Mouse (Mus musculus): ENCODE data around the gene Mbnl1. TPM values are rescaled to one million over a fixed set of nuclear protein-coding genes. Genes with fewer than 3 reads are reported as not detected.

The Mbnl1 gene
- polyA plus RNA-seq, 1 experiment from 2014 or later: 76.3 TPM

- peak overlapping the region; percentile 95 for H3K9ac ChIP-seq (replicated peaks; ENCODE audit: low read depth, low read length)
- under 1% methylated on average over 63 of the region's 96 CpGs for WGBS
- peak overlapping the region; percentile 91 for H3K27ac ChIP-seq (ENCODE audit: low read depth, low read length)
- peak overlapping the region; percentile 75 for H3K4me2 ChIP-seq (ENCODE audit: low read depth, low read length)
- no peaks in the 10 kb centered on the region for H3K36me3 ChIP-seq (ENCODE audit: control insufficient read depth, insufficient read depth, low read length)
- H3K4me3 ChIP-seq (ENCODE audit: low read depth, low read length): peak overlapping the region; percentile 93
- H3K9me3 ChIP-seq (ENCODE audit: control insufficient read depth, low read length): no peaks in the 10 kb centered on the region
- H3K27me3 ChIP-seq (ENCODE audit: control insufficient read depth, insufficient read depth, low read length): no peaks in the 10 kb centered on the region
- ATAC-seq (ENCODE audit: low read depth): peak; percentile 93
- H3K4me1 ChIP-seq (ENCODE audit: control insufficient read depth, insufficient read depth, low read length): peaks cover 31% of the 10 kb centered on the region
Observed at GRCm38 (mm10) chr3:60500571-60501527, 28.2 kb downstream of the Mbnl1 start.

GRCm38 (mm10) chr3:60501561-60502151 is 29.0 kb downstream of the Mbnl1 start:
- H3K36me3 ChIP-seq (ENCODE audit: control insufficient read depth, insufficient read depth, low read length): no peaks in the 10 kb centered on the region
- no peaks in the 10 kb centered on the region for H3K9me3 ChIP-seq (ENCODE audit: control insufficient read depth, low read length)
- peak overlapping the region; percentile 91 for H3K27ac ChIP-seq (ENCODE audit: low read depth, low read length)
- under 1% methylated on average over 29 of the region's 29 CpGs for WGBS
- H3K4me1 ChIP-seq (ENCODE audit: control insufficient read depth, insufficient read depth, low read length): peaks cover 31% of the 10 kb centered on the region
- no peaks in the 10 kb centered on the region for H3K27me3 ChIP-seq (ENCODE audit: control insufficient read depth, insufficient read depth, low read length)
- peak overlapping the region; percentile 95 for H3K9ac ChIP-seq (replicated peaks; ENCODE audit: low read depth, low read length)
- H3K4me3 ChIP-seq (ENCODE audit: low read depth, low read length): peak overlapping the region; percentile 93
- ATAC-seq (ENCODE audit: low read depth): peak; percentile 85
- H3K4me2 ChIP-seq (ENCODE audit: low read depth, low read length): peak overlapping the region; percentile 75

GRCm38 (mm10) chr3:60502155-60502987 is 29.7 kb downstream of the Mbnl1 start:
- Histone ChIP-seq H3K27me3 (ENCODE audit: control insufficient read depth, insufficient read depth, low read length) (no peaks in the 10 kb centered on the region), H3K4me3 (ENCODE audit: low read depth, low read length) (peak overlapping the region; percentile 93), H3K9ac (replicated peaks; ENCODE audit: low read depth, low read length) (peak overlapping the region; percentile 95; the same call in 1 of the 2 replicates), H3K4me1 (ENCODE audit: control insufficient read depth, insufficient read depth, low read length) (peaks cover 31% of the 10 kb centered on the region), H3K4me2 (ENCODE audit: low read depth, low read length) (peak overlapping the region; percentile 75), H3K9me3 (ENCODE audit: control insufficient read depth, low read length) (no peaks in the 10 kb centered on the region), H3K27ac (ENCODE audit: low read depth, low read length) (no peak overlapping the region; the same call in 1 of the 2 replicates), H3K36me3 (ENCODE audit: control insufficient read depth, insufficient read depth, low read length) (no peaks in the 10 kb centered on the region)
- WGBS: 30% methylated on average over 7 of the region's 7 CpGs
- no peak for ATAC-seq (ENCODE audit: low read depth)

GRCm38 (mm10) chr3:60503196-60503595 is 30.6 kb downstream of the Mbnl1 start:
- H3K9me3 ChIP-seq (ENCODE audit: control insufficient read depth, low read length): no peaks in the 10 kb centered on the region
- no peaks in the 10 kb centered on the region for H3K27me3 ChIP-seq (ENCODE audit: control insufficient read depth, insufficient read depth, low read length)
- no peak overlapping the region for H3K27ac ChIP-seq (ENCODE audit: low read depth, low read length)
- H3K9ac ChIP-seq (replicated peaks; ENCODE audit: low read depth, low read length): no peak overlapping the region
- WGBS: 67% methylated on average over 7 of the region's 7 CpGs
- peaks cover 31% of the 10 kb centered on the region for H3K4me1 ChIP-seq (ENCODE audit: control insufficient read depth, insufficient read depth, low read length)
- H3K36me3 ChIP-seq (ENCODE audit: control insufficient read depth, insufficient read depth, low read length): no peaks in the 10 kb centered on the region
- H3K4me3 ChIP-seq (ENCODE audit: low read depth, low read length): no peak overlapping the region; the same call in 1 of the 2 replicates
- H3K4me2 ChIP-seq (ENCODE audit: low read depth, low read length): peak overlapping the region; percentile 75
- ATAC-seq (ENCODE audit: low read depth): no peak

GRCm38 (mm10) chr3:60504775-60505430 is 32.3 kb downstream of the Mbnl1 start:
- Histone ChIP-seq H3K9me3 (ENCODE audit: control insufficient read depth, low read length) (no peaks in the 10 kb centered on the region), H3K4me2 (ENCODE audit: low read depth, low read length) (no peak overlapping the region), H3K27ac (ENCODE audit: low read depth, low read length) (no peak overlapping the region), H3K4me3 (ENCODE audit: low read depth, low read length) (no peak overlapping the region), H3K4me1 (ENCODE audit: control insufficient read depth, insufficient read depth, low read length) (peaks cover 28% of the 10 kb centered on the region), H3K27me3 (ENCODE audit: control insufficient read depth, insufficient read depth, low read length) (no peaks in the 10 kb centered on the region), H3K9ac (replicated peaks; ENCODE audit: low read depth, low read length) (no peak overlapping the region), H3K36me3 (ENCODE audit: control insufficient read depth, insufficient read depth, low read length) (no peaks in the 10 kb centered on the region)
- ATAC-seq (ENCODE audit: low read depth): no peak
- 66% methylated on average over 5 of the region's 5 CpGs for WGBS

GRCm38 (mm10) chr3:60506821-60507220 is 34.2 kb downstream of the Mbnl1 start:
- WGBS: 89% methylated on average over 5 of the region's 5 CpGs
- no peaks in the 10 kb centered on the region for H3K36me3 ChIP-seq (ENCODE audit: control insufficient read depth, insufficient read depth, low read length)
- H3K27me3 ChIP-seq (ENCODE audit: control insufficient read depth, insufficient read depth, low read length): no peaks in the 10 kb centered on the region
- no peaks in the 10 kb centered on the region for H3K9me3 ChIP-seq (ENCODE audit: control insufficient read depth, low read length)
- H3K4me3 ChIP-seq (ENCODE audit: low read depth, low read length): no peak overlapping the region
- H3K4me1 ChIP-seq (ENCODE audit: control insufficient read depth, insufficient read depth, low read length): peaks cover 25% of the 10 kb centered on the region
- no peak overlapping the region for H3K27ac ChIP-seq (ENCODE audit: low read depth, low read length)
- no peak overlapping the region for H3K4me2 ChIP-seq (ENCODE audit: low read depth, low read length)
- no peak for ATAC-seq (ENCODE audit: low read depth)
- no peak overlapping the region for H3K9ac ChIP-seq (replicated peaks; ENCODE audit: low read depth, low read length)

GRCm38 (mm10) chr3:60507496-60507895 is 34.9 kb downstream of the Mbnl1 start:
- H3K4me1 ChIP-seq (ENCODE audit: control insufficient read depth, insufficient read depth, low read length): peaks cover 18% of the 10 kb centered on the region
- no peaks in the 10 kb centered on the region for H3K27me3 ChIP-seq (ENCODE audit: control insufficient read depth, insufficient read depth, low read length)
- no peak overlapping the region for H3K9ac ChIP-seq (replicated peaks; ENCODE audit: low read depth, low read length)
- H3K9me3 ChIP-seq (ENCODE audit: control insufficient read depth, low read length): no peaks in the 10 kb centered on the region
- no peak overlapping the region for H3K4me2 ChIP-seq (ENCODE audit: low read depth, low read length)
- H3K27ac ChIP-seq (ENCODE audit: low read depth, low read length): no peak overlapping the region
- H3K36me3 ChIP-seq (ENCODE audit: control insufficient read depth, insufficient read depth, low read length): no peaks in the 10 kb centered on the region
- ATAC-seq (ENCODE audit: low read depth): no peak
- H3K4me3 ChIP-seq (ENCODE audit: low read depth, low read length): no peak overlapping the region
- 91% methylated on average over 3 of the region's 3 CpGs for WGBS

- Histone ChIP-seq H3K9me3 (ENCODE audit: control insufficient read depth, low read length) (no peaks in the 10 kb centered on the region), H3K4me3 (ENCODE audit: low read depth, low read length) (no peak overlapping the region), H3K4me1 (ENCODE audit: control insufficient read depth, insufficient read depth, low read length) (peaks cover 14% of the 10 kb centered on the region), H3K27ac (ENCODE audit: low read depth, low read length) (no peak overlapping the region), H3K36me3 (ENCODE audit: control insufficient read depth, insufficient read depth, low read length) (no peaks in the 10 kb centered on the region), H3K9ac (replicated peaks; ENCODE audit: low read depth, low read length) (no peak overlapping the region), H3K27me3 (ENCODE audit: control insufficient read depth, insufficient read depth, low read length) (no peaks in the 10 kb centered on the region), H3K4me2 (ENCODE audit: low read depth, low read length) (no peak overlapping the region)
- ATAC-seq (ENCODE audit: low read depth): no peak
- 98% methylated on average over 2 of the region's 2 CpGs for WGBS
Observed at GRCm38 (mm10) chr3:60507979-60508378, 35.3 kb downstream of the Mbnl1 start.
